Mouse (Mus musculus): ENCODE measurements at regions not wholly inside any gene's neighbourhood (a gene's known extent, or its start where the extent isn't known, plus 50 kb on each side); places are given as distances from the start of the nearest gene placed in this dataset.

GRCm38 (mm10) chr8:102575523-102575922, 209.9 kb downstream of the Cdh11 start:
- no peak for DNase-seq (ENCODE audit: low read depth, low spot score)

GRCm38 (mm10) chr8:102567779-102568178, 217.7 kb downstream of the Cdh11 start:
- no peak for DNase-seq (ENCODE audit: low read depth, low spot score)

GRCm38 (mm10) chr8:102554213-102554612, 231.2 kb downstream of the Cdh11 start:
- DNase-seq (ENCODE audit: low read depth, low spot score) = no peak

- DNase-seq (ENCODE audit: low read depth, low spot score) = peak; percentile 64
These were observed 232.0 kb downstream of the Cdh11 start for GRCm38 (mm10) chr8:102553348-102553935.

GRCm38 (mm10) chr8:102538886-102539285, 246.6 kb downstream of the Cdh11 start:
- DNase-seq (ENCODE audit: low read depth, low spot score) = no peak

GRCm38 (mm10) chr8:102538068-102538467, 247.4 kb downstream of the Cdh11 start:
- no peak for DNase-seq (ENCODE audit: low read depth, low spot score)

- no peak for DNase-seq (ENCODE audit: low read depth, low spot score)
These were observed 267.0 kb downstream of the Cdh11 start for GRCm38 (mm10) chr8:102518446-102518845.

- no peak for DNase-seq (ENCODE audit: low read depth, low spot score)
These were observed 269.7 kb downstream of the Cdh11 start for GRCm38 (mm10) chr8:102515748-102516147.

GRCm38 (mm10) chr8:102514805-102515424, 270.5 kb downstream of the Cdh11 start:
- no peak for DNase-seq (ENCODE audit: low read depth, low spot score)

GRCm38 (mm10) chr8:102500751-102501150, 284.7 kb downstream of the Cdh11 start:
- no peak for DNase-seq (ENCODE audit: low read depth, low spot score)

GRCm38 (mm10) chr8:102500202-102500601, 285.2 kb downstream of the Cdh11 start:
- DNase-seq (ENCODE audit: low read depth, low spot score) = no peak

- DNase-seq (ENCODE audit: low read depth, low spot score) = no peak
These were observed 286.4 kb downstream of the Cdh11 start for GRCm38 (mm10) chr8:102499091-102499490.

GRCm38 (mm10) chr8:102497160-102497559, 288.3 kb downstream of the Cdh11 start:
- DNase-seq (ENCODE audit: low read depth, low spot score) = no peak

- DNase-seq (ENCODE audit: low read depth, low spot score) = no peak
These were observed 288.7 kb downstream of the Cdh11 start for GRCm38 (mm10) chr8:102496698-102497097.

GRCm38 (mm10) chr8:102496021-102496420, 289.4 kb downstream of the Cdh11 start:
- DNase-seq (ENCODE audit: low read depth, low spot score) = no peak

GRCm38 (mm10) chr8:102491015-102491414, 294.4 kb downstream of the Cdh11 start:
- DNase-seq (ENCODE audit: low read depth, low spot score) = no peak

- DNase-seq (ENCODE audit: low read depth, low spot score) = no peak
These were observed 297.2 kb downstream of the Cdh11 start for GRCm38 (mm10) chr8:102488284-102488683.

- DNase-seq (ENCODE audit: low read depth, low spot score) = no peak
These were observed 297.6 kb downstream of the Cdh11 start for GRCm38 (mm10) chr8:102487796-102488195.

GRCm38 (mm10) chr8:102475166-102475802, 310.2 kb downstream of the Cdh11 start:
- DNase-seq (ENCODE audit: low read depth, low spot score) = no peak

GRCm38 (mm10) chr8:102474192-102474591, 311.2 kb downstream of the Cdh11 start:
- DNase-seq (ENCODE audit: low read depth, low spot score) = no peak

GRCm38 (mm10) chr8:102471352-102471751, 314.1 kb downstream of the Cdh11 start:
- DNase-seq (ENCODE audit: low read depth, low spot score) = no peak

- no peak for DNase-seq (ENCODE audit: low read depth, low spot score)
These were observed 322.8 kb downstream of the Cdh11 start for GRCm38 (mm10) chr8:102462601-102463000.

GRCm38 (mm10) chr8:102443006-102443405, 342.4 kb downstream of the Cdh11 start:
- DNase-seq (ENCODE audit: low read depth, low spot score) = no peak

All from brain, embryonic 18.5 days (tissue).